Mouse (Mus musculus) erythroblast, embryonic 14.5 days (primary cell): Measurements from ENCODE around the gene Efs. TPM values are rescaled to one million over a fixed set of nuclear protein-coding genes. Genes with fewer than 3 reads are reported as not detected.
"Not testable (repeated sequence)": the region's sequence is repeated elsewhere in the genome, so short reads cannot be mapped to it uniquely, and the experiment has no call there.

Source experiments
- H3K27me3 ChIP-seq: 2 replicates; pipeline ENCODE4 v1.6.1; 2012; ENCODE audit warnings: inconsistent platforms; ENCODE audit not compliant: control insufficient read depth
- H3K36me3 ChIP-seq: 2 replicates; pipeline ENCODE4 v1.6.1; 2012; ENCODE audit warnings: mild to moderate bottlenecking, inconsistent platforms; ENCODE audit not compliant: control insufficient read depth
- H3K4me1 ChIP-seq: 2 replicates; pipeline ENCODE4 v1.6.1; 2012; ENCODE audit warnings: inconsistent platforms; ENCODE audit not compliant: control insufficient read depth
- H3K4me3 ChIP-seq: replicated peaks from 2 replicates; pipeline ENCODE3; 2012; ENCODE audit warnings: moderate library complexity, mild to moderate bottlenecking, inconsistent platforms
- H3K9me3 ChIP-seq: 2 replicates; pipeline ENCODE4 v1.6.1; 2012; ENCODE audit warnings: low read length, inconsistent platforms, mixed read lengths; ENCODE audit not compliant: control insufficient read depth
- GATA1 ChIP-seq: IDR thresholded peaks from 2 replicates; pipeline ENCODE4 v1.6.1; 2012; ENCODE audit warnings: low read length, inconsistent platforms, mixed read lengths
- TAL1 ChIP-seq: IDR thresholded peaks from 3 replicates; pipeline ENCODE4 v1.6.1; 2012; ENCODE audit warnings: low read length, inconsistent platforms, mixed read lengths
- polyA plus RNA-seq: library from polyadenylated mRNA; stranded (reverse); fragments of >175 nt; gene quantifications from 2 replicates; pipeline ENCODE4 v1.2.3, GENCODE M21; 2012

Gene Efs
- polyA plus RNA-seq, result 0.05 TPM in 1 of 2 replicates, not detected in the other

- H3K4me1 ChIP-seq, result peaks cover 21% of the 10 kb centered on the region
- H3K36me3 ChIP-seq, result no peaks in the 10 kb centered on the region
- H3K4me3 ChIP-seq, result no peak within 1 kb of the TSS
- no peak for TF ChIP-seq GATA1
- no peak for TF ChIP-seq TAL1
- H3K27me3 ChIP-seq, result peaks cover 69% of the 10 kb centered on the region
- H3K9me3 ChIP-seq, result peaks cover 10% of the 10 kb centered on the region
Observed at GRCm38 (mm10) chr14:54925349-54926342, at the start of gene Efs. TSS of gene Efs (minus strand) at chr14:54926126.

- H3K4me1 ChIP-seq, result no peaks in the 10 kb centered on the region
- H3K9me3 ChIP-seq, result no peaks in the 10 kb centered on the region
- no peaks in the 10 kb centered on the region; the same call in 1 of the 2 replicates for H3K27me3 ChIP-seq
- no peak for TF ChIP-seq TAL1
- TF ChIP-seq GATA1, result no peak
- no peaks in the 10 kb centered on the region for H3K36me3 ChIP-seq
- no peak overlapping the region for H3K4me3 ChIP-seq
Observed at GRCm38 (mm10) chr14:54974068-54974791, 48.3 kb upstream of the Efs start.

GRCm38 (mm10) chr14:54972786-54973185 lies 46.9 kb upstream of the Efs start:
- not testable (repeated sequence) for H3K36me3 ChIP-seq, H3K9me3 ChIP-seq, H3K27me3 ChIP-seq

GRCm38 (mm10) chr14:54968344-54968743 lies 42.4 kb upstream of the Efs start:
- Histone ChIP-seq H3K4me3 (no peak overlapping the region), H3K4me1 (no peaks in the 10 kb centered on the region), H3K27me3 (no peaks in the 10 kb centered on the region), H3K9me3 (no peaks in the 10 kb centered on the region), H3K36me3 (no peaks in the 10 kb centered on the region)
- no peak for TF ChIP-seq TAL1
- no peak for TF ChIP-seq GATA1

More at GRCm38 (mm10) chr14:54972786-54973185, 46.9 kb upstream of the Efs start:
- H3K4me3 ChIP-seq, H3K4me1 ChIP-seq: not testable (repeated sequence)

GRCm38 (mm10) chr14:54967874-54968273 lies 41.9 kb upstream of the Efs start:
- TF ChIP-seq GATA1 (no peak), TAL1 (no peak)
- no peaks in the 10 kb centered on the region for H3K4me1 ChIP-seq
- no peak overlapping the region for H3K4me3 ChIP-seq
- no peaks in the 10 kb centered on the region for H3K27me3 ChIP-seq
- H3K36me3 ChIP-seq, result no peaks in the 10 kb centered on the region
- no peaks in the 10 kb centered on the region for H3K9me3 ChIP-seq

- Histone ChIP-seq H3K36me3 (no peaks in the 10 kb centered on the region), H3K27me3 (no peaks in the 10 kb centered on the region), H3K9me3 (no peaks in the 10 kb centered on the region), H3K4me3 (no peak within 1 kb of the TSS), H3K4me1 (no peaks in the 10 kb centered on the region)
- TF ChIP-seq TAL1 (no peak), GATA1 (no peak)
Observed at GRCm38 (mm10) chr14:54966320-54966977, 40.5 kb upstream of the Efs start, which contains the start of gene Myh6. TSS of gene Myh6 (minus strand) at chr14:54966927.

GRCm38 (mm10) chr14:54965631-54966030 lies 39.7 kb upstream of the Efs start:
- Histone ChIP-seq H3K27me3 (no peaks in the 10 kb centered on the region), H3K36me3 (no peaks in the 10 kb centered on the region), H3K4me1 (no peaks in the 10 kb centered on the region), H3K9me3 (no peaks in the 10 kb centered on the region), H3K4me3 (no peak overlapping the region)
- TF ChIP-seq TAL1, result no peak
- no peak for TF ChIP-seq GATA1

GRCm38 (mm10) chr14:54965044-54965443 lies 39.1 kb upstream of the Efs start:
- Histone ChIP-seq H3K36me3 (no peaks in the 10 kb centered on the region), H3K9me3 (no peaks in the 10 kb centered on the region), H3K4me3 (no peak overlapping the region), H3K27me3 (no peaks in the 10 kb centered on the region), H3K4me1 (no peaks in the 10 kb centered on the region)
- TF ChIP-seq TAL1, result no peak
- no peak for TF ChIP-seq GATA1

GRCm38 (mm10) chr14:54963727-54964126 lies 37.8 kb upstream of the Efs start:
- H3K4me3 ChIP-seq, result no peak overlapping the region
- no peaks in the 10 kb centered on the region for H3K36me3 ChIP-seq
- H3K4me1 ChIP-seq, result no peaks in the 10 kb centered on the region
- TF ChIP-seq TAL1 (no peak), GATA1 (no peak)
- H3K27me3 ChIP-seq, result no peaks in the 10 kb centered on the region
- no peaks in the 10 kb centered on the region for H3K9me3 ChIP-seq
